Mouse (Mus musculus) E14TG2a.4 (cell line): ENCODE measurements around the gene Pparg.

ENCODE experiments used
- CTCF ChIP-seq: conservative IDR thresholded peaks from 2 replicates; pipeline ENCODE4 v1.5.1; 2014; ENCODE audit warnings: low read length
- NANOG ChIP-seq: IDR thresholded peaks from 2 replicates; pipeline ENCODE4 v1.6.1; 2014; ENCODE audit warnings: borderline replicate concordance, low read length, mixed read lengths

DNA sequence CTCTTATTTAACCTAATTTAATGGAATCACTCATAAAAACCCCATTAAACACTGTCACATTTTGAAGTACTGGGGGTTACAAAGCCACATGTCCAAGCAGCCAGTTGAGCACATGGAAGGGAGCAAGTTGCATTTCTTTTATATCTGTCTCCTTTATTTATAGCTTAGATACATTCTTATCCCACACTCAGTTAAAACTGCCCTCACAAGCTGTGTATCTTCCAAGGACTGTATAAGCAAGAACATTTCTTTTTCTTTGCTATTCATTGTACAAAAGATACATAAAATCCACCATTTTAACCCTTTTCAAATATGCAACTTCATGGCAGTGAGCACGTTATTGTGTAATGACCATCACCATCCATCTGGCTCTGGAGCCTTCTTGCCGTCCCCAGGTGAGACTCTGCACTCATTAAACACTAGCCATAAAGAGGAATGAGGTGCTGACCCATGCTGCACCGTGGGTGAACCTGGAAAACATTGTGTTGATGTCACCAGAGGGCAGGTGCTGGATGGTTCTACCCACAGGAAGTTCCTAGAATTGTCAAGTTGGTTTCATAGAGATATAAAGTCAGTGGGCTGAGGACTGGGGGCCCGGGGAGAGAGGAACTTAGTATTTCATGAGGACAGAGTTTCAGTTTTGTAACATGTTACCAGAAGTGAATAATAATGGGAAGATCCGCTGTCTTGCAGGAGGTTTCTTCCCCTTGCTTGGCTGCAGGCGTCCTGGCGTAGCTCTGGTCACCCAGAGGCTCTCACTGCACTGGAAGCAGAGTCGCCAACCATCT, 39.6 kb upstream of the Pparg start:
- TF ChIP-seq CTCF (no peak), NANOG (no peak)
